Mouse (Mus musculus): ENCODE results near the gene Pcdh19.

The Pcdh19 gene

DNA sequence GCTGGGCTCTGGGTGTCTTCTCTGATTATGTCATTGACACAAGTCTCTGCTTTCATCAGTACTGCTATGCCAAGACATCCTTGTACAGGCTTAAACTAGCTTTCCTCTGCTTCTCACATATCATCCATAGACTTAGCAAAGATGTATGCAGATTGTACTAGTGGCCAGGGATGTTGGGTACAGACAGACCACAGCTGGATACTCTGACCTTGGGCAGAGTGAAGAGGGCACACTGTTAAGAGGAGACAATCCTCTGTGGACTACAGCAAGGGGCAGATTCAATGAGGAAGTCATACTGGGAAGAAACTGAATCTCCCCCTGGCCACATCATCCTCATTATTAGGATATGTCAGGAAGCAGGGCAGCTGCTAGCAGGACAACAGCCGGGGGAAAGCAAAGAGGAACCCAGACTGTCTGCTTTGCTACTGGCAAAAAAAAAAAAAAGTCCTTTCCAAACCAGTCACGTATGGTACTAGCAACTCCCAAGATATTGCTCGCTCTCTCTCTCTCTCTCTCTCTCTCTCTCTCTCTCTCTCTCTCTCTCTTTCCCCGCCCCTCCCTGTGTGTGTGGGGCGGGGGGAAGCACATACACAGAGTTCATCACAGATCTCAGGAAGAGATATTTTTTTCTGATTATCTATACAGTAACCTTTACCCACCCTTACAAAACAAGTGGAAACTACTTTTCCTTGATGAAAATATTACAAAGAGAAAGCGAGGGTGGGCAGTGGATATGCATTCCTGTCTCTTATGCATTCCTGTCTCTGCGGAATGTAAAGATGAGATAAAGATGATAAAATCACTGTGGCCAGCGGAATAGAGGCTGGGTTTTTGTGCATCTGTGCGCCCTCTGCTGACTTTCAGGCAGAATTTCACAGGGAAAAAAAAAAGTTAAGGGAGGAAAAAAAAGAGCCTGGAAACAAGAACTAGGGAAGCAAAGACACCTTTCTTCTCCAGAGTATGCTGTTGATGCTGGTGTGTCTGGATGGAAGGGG lies 31.2 kb downstream of the Pcdh19 start:
- no peak for DNase-seq (ENCODE audit: low spot score in 2 of 2)

- DNase-seq (ENCODE audit: low spot score in 2 of 2), result no peak
Observed at GRCm38 (mm10) chrX:133655876-133656538, 32.8 kb downstream of the Pcdh19 start.

DNA sequence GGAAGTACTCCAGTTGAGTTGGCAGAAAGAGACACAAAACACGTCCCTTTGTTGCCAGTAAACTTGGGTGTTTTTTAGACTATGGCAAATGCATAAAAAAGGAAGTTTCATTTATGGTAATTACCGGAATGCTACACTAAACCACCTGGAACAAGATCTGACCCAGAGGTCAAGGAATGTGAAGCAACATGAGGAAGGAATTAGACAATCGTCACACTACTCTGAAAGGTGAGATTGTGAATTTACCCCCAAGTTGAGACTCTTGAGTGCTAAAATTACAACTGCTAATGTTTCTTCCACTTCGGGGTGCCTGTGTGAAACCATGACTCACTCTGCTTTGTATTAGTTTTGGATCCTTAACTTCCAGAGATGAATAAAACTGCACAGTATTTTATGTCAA lies 33.6 kb downstream of the Pcdh19 start:
- DNase-seq (ENCODE audit: low spot score in 2 of 2), result no peak

- DNase-seq (ENCODE audit: low spot score in 2 of 2), result no peak
Observed at GRCm38 (mm10) chrX:133653071-133653470, 35.7 kb downstream of the Pcdh19 start.

GRCm38 (mm10) chrX:133650379-133650778 lies 38.4 kb downstream of the Pcdh19 start:
- no peak for DNase-seq (ENCODE audit: low spot score in 2 of 2)

GRCm38 (mm10) chrX:133647809-133648208 lies 41.0 kb downstream of the Pcdh19 start:
- DNase-seq (ENCODE audit: low spot score in 2 of 2), result no peak

- no peak for DNase-seq (ENCODE audit: low spot score in 2 of 2)
Observed at GRCm38 (mm10) chrX:133639445-133639844, 49.3 kb downstream of the Pcdh19 start.

- DNase-seq (ENCODE audit: low spot score in 2 of 2), result no peak
Observed at GRCm38 (mm10) chrX:133629538-133629937, 59.2 kb downstream of the Pcdh19 start.

DNA sequence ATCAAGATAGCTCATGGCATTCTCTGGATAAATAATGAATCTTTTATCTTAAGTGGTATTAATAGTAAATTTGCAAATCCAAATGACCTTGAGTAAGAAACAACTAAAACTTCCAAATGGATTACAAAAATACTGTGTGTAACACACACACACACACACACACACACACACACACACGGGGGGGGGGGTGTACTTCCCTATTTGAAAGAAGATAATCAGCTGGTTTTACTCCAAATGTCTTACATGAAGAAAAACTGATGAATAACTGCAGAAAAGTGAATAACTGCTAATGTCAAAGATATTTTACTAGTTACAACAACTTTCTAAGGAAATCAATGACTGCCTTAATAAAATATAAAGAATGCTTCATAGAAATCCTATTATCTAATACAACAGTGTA lies 70.6 kb downstream of the Pcdh19 start:
- no peak for DNase-seq (ENCODE audit: low spot score in 2 of 2)

DNA sequence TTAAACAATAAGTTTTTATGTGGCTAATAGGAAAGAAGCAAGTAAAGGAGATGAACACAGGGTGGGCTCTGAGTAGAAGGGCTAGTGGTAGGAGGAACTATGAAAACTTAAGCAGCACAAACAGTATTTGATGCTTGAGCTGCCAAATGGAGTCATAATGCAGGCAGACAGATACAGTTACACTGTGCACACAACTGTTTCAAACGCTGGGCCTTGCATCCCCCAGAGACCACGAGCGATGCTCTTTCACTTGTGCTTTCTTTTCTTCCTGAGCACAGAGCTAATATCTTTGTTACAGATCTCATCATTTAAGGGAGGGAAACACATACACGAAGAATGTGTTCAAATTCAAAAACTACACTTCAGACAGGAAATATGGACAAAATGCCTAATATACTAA lies 83.0 kb downstream of the Pcdh19 start:
- DNase-seq (ENCODE audit: low spot score in 2 of 2), result no peak

GRCm38 (mm10) chrX:133604272-133604671 lies 84.5 kb downstream of the Pcdh19 start:
- DNase-seq (ENCODE audit: low spot score in 2 of 2), result no peak

- DNase-seq (ENCODE audit: low spot score in 2 of 2), result no peak
Observed at GRCm38 (mm10) chrX:133602068-133602467, 86.7 kb downstream of the Pcdh19 start.

GRCm38 (mm10) chrX:133601658-133602057 lies 87.1 kb downstream of the Pcdh19 start:
- DNase-seq (ENCODE audit: low spot score in 2 of 2), result no peak

DNA sequence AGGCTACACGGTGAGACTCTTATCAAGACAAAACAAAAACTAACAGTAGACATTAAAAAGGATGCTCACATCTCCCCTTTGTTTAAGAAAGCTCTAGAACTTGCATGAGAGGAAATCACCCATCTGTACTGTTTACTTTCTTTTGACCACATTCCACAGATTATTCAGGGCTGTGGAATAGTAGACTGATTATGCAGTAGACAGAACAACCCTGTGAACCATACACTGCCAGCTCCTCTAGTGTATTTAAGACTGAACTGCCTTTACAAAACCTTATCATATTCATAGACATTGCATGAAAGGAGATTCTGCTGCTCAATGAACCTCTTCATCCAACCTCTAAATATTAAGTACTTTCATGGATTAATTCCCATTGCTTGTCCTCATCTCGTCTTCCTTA lies 87.6 kb downstream of the Pcdh19 start:
- no peak for DNase-seq (ENCODE audit: low spot score in 2 of 2)

DNA sequence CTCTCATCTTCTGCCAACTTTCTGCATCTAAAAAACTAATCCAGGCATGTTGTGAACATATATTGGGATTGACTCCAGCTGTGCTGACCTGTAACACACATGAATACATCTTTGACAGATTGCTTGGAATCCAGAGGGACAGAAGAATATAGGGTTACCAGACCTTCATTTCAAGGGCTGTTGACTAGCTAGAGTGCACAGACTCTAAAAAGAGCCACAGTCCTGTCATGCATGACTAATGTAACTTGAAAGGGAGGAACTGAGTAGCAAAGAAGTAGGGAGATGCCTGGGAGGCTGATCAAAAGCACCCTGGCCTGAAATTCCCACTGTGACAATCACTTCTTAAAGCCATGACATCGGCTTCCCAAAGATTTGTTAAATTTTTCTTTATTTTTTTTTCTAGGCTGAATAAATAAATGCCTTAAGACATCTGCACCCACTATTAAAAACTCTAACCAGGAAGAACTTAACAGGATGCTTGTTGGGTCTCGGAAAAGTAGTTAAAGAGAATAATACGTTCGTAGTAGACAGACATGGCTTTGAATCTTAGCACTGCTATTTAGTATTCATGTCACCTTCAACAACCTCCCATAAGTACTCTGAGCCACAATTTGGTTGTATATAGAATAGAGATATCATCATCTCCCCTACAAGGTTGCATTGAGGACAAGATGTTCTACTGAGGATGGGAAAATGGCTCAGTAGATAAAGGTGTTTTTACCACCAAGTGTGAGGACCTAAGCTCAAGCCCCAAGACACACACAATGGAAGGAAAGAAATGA lies 113.0 kb downstream of the Pcdh19 start:
- DNase-seq (ENCODE audit: low spot score in 2 of 2), result no peak

GRCm38 (mm10) chrX:133565355-133565754 lies 123.4 kb downstream of the Pcdh19 start:
- no peak for DNase-seq (ENCODE audit: low spot score in 2 of 2)
